Mouse (Mus musculus) testis, adult 2 months (tissue): ENCODE results near the gene Grin2b.

Experiments
- CTCF ChIP-seq: fragments of 200-500 bp; IDR thresholded peaks from 2 replicates; pipeline ENCODE4 v1.5.1; 2012; ENCODE audit warnings: low read depth, mild to moderate bottlenecking, inconsistent platforms, low read length, moderate library complexity; ENCODE audit not compliant: control insufficient read depth, insufficient read depth, insufficient replicate concordance
- POLR2A ChIP-seq: fragments of 200-500 bp; IDR thresholded peaks from 2 replicates; pipeline ENCODE4 v1.6.1; 2012; ENCODE audit warnings: low read depth, mild to moderate bottlenecking, inconsistent platforms, low read length, moderate library complexity; ENCODE audit not compliant: control insufficient read depth

GRCm38 (mm10) chr6:135911131-135911530 is 262.2 kb downstream of the Grin2b start:
- no peak for TF ChIP-seq CTCF
- no peak for TF ChIP-seq POLR2A
